In genomic region chr7:49065621-49066475, GRCm38 (mm10) we compare ENCODE assay signal across 8 mouse cellular contexts.
DNase-seq lines count a peak whose midpoint lies in the region; ATAC-seq and TF ChIP-seq lines count a peak whose summit lies in the region.

No protein-coding gene starts in this region.

- no peak for TF ChIP-seq EP300 in liver, embryonic 14.5 days (IDR thresholded peaks at IDR 0.05; ENCODE audit: low read depth)

- 58% methylated on average over 9 of the region's 9 CpGs for WGBS in liver, embryonic 14.5 days (ENCODE audit: insufficient replicate concordance)
- WGBS in liver, embryonic 11.5 days = 67% methylated on average over 9 of the region's 9 CpGs
- WGBS in hindbrain, embryonic 10.5 days = 26% methylated on average over 9 of the region's 9 CpGs

- no peak for DNase-seq in liver, embryonic 14.5 days (ENCODE audit: low read depth in 3 of 3, low spot score in 3 of 3)
- DNase-seq in liver, embryonic 11.5 days (ENCODE audit: low spot score) = no peak
- DNase-seq in cerebellum, adult 18-20 months = peak; percentile 68 to 80
- peak; percentile 60 for DNase-seq in hindbrain, embryonic 10.5 days (ENCODE audit: low spot score)
- DNase-seq in lung, postnatal 4 days = peak; percentile 51 to 59
- no peak for DNase-seq in layer of hippocampus, adult 9-10 months (ENCODE audit: low spot score)
- no peak for DNase-seq in gastrocnemius, postnatal 25 days
- no peak for DNase-seq in yolk sac, embryonic 10.5 days (ENCODE audit: low spot score)

- H3K27ac ChIP-seq in liver, embryonic 14.5 days = no peak overlapping the region
- no peak overlapping the region for H3K27ac ChIP-seq in liver, embryonic 11.5 days (ENCODE audit: low read depth, low read length)
- H3K27ac ChIP-seq in hindbrain, embryonic 10.5 days = peak overlapping the region; percentile 81

- peak; percentile 40 for TF ChIP-seq CTCF in liver, embryonic 14.5 days (IDR thresholded peaks at IDR 0.05; ENCODE audit: low read depth)

- no peaks in the 10 kb centered on the region for H3K4me1 ChIP-seq in liver, embryonic 14.5 days (replicated peaks; ENCODE audit: control insufficient read depth in 2 of 2, insufficient read depth in 2 of 2, low read length in 1 of 2)
- H3K4me1 ChIP-seq in liver, embryonic 11.5 days (replicated peaks; ENCODE audit: control insufficient read depth, insufficient read depth, low read length) = no peaks in the 10 kb centered on the region
- H3K4me1 ChIP-seq in hindbrain, embryonic 10.5 days (replicated peaks) = peaks cover 93% of the 10 kb centered on the region

- H3K4me2 ChIP-seq in liver, embryonic 14.5 days (ENCODE audit: low read depth) = no peak overlapping the region
- H3K4me2 ChIP-seq in liver, embryonic 11.5 days = no peak overlapping the region

- no peaks in the 10 kb centered on the region for H3K9me3 ChIP-seq in liver, embryonic 14.5 days (ENCODE audit: control insufficient read depth, low read length)
- H3K9me3 ChIP-seq in liver, embryonic 11.5 days (ENCODE audit: control insufficient read depth, low read length) = no peaks in the 10 kb centered on the region
- H3K9me3 ChIP-seq in hindbrain, embryonic 10.5 days = no peaks in the 10 kb centered on the region

- ATAC-seq in liver, embryonic 14.5 days (ENCODE audit: insufficient read depth) = no peak
- ATAC-seq in liver, embryonic 11.5 days (replicated peaks; ENCODE audit: low FRiP score) = no peak

- H3K9ac ChIP-seq in liver, embryonic 14.5 days (replicated peaks) = no peak overlapping the region
- H3K9ac ChIP-seq in liver, embryonic 11.5 days (ENCODE audit: low read depth, low read length) = no peak overlapping the region

- no peaks in the 10 kb centered on the region for H3K27me3 ChIP-seq in liver, embryonic 14.5 days (ENCODE audit: control insufficient read depth, insufficient read depth, low read length)
- no peaks in the 10 kb centered on the region for H3K27me3 ChIP-seq in liver, embryonic 11.5 days (replicated peaks; ENCODE audit: control insufficient read depth, insufficient read depth, low read length)
- H3K27me3 ChIP-seq in hindbrain, embryonic 10.5 days (ENCODE audit: insufficient read depth, poor library complexity, severe bottlenecking) = peaks cover 34% of the 10 kb centered on the region

- H3K36me3 ChIP-seq in liver, embryonic 14.5 days (replicated peaks; ENCODE audit: control insufficient read depth, insufficient read depth, low read depth) = no peaks in the 10 kb centered on the region
- no peaks in the 10 kb centered on the region for H3K36me3 ChIP-seq in liver, embryonic 11.5 days (ENCODE audit: control insufficient read depth, insufficient read depth, low read length)
- H3K36me3 ChIP-seq in hindbrain, embryonic 10.5 days = no peaks in the 10 kb centered on the region

- no peak overlapping the region for H3K4me3 ChIP-seq in liver, embryonic 14.5 days (ENCODE audit: insufficient read depth in 1 of 2, low read depth in 2 of 2, low read length in 2 of 2)
- H3K4me3 ChIP-seq in liver, embryonic 11.5 days (ENCODE audit: low read depth, low read length) = no peak overlapping the region
- H3K4me3 ChIP-seq in hindbrain, embryonic 10.5 days = no peak overlapping the region

Comparison
In these comparisons a context has a peak if more than half of its experiments do, and no peak if none do; other contexts are left out.
1. DNase-seq: peak in cerebellum, adult 18-20 months (2 of 2), hindbrain, embryonic 10.5 days (single experiment) and lung, postnatal 4 days (2 of 2); none in liver, embryonic 14.5 days (0 of 3), liver, embryonic 11.5 days (single experiment), layer of hippocampus, adult 9-10 months (single experiment), gastrocnemius, postnatal 25 days (single experiment) and yolk sac, embryonic 10.5 days (single experiment).